8 mouse cellular contexts compared by ENCODE assay signal in the genomic region with DNA sequence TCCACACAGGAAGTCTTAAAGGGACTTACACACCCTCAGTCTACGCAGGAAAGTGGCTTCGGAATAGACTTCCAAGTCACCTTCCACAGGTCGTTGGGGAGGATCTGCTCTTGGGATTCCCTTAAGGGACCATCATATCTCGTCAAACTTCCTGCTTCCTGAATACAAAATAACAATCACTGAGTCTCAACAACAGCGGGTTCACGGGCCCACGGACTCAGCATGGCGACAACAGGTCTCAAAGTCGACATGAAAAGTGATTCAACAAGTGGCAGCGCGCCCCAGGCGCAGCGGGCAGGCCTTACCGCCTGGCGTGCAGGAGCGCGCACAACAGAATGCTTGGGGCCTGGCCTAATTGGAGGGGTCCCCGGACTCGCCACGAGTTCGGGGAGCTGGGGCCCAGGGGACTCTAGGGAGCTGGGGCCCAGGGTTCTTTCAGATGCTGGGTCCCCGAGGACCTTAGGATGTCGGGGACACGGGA. TPM values are rescaled to one million over a fixed set of nuclear protein-coding genes. Genes with fewer than 3 reads are reported as not detected.
DNase-seq lines count a peak whose midpoint lies in the region; ATAC-seq and TF ChIP-seq lines count a peak whose summit lies in the region.

No protein-coding gene starts in this region.

- H3K4me2 ChIP-seq in forebrain, embryonic 15.5 days (replicated peaks), result peak overlapping the region; percentile 78
- peak overlapping the region; percentile 94 for H3K4me2 ChIP-seq in hindbrain, embryonic 13.5 days
- peak overlapping the region; percentile 75 for H3K4me2 ChIP-seq in limb, embryonic 11.5 days (ENCODE audit: low read depth, severe bottlenecking)
- peak overlapping the region; percentile 86 for H3K4me2 ChIP-seq in stomach, postnatal 0 days (replicated peaks; ENCODE audit: low read depth)

- H3K9me3 ChIP-seq in forebrain, embryonic 15.5 days, result no peaks in the 10 kb centered on the region
- H3K9me3 ChIP-seq in hindbrain, embryonic 13.5 days, result no peaks in the 10 kb centered on the region
- H3K9me3 ChIP-seq in limb, embryonic 11.5 days (ENCODE audit: control insufficient read depth, low read length), result no peaks in the 10 kb centered on the region
- no peaks in the 10 kb centered on the region for H3K9me3 ChIP-seq in midbrain, embryonic 10.5 days (replicated peaks)
- no peaks in the 10 kb centered on the region for H3K9me3 ChIP-seq in stomach, postnatal 0 days (ENCODE audit: control insufficient read depth, low read length)

- peak; percentile 32 for DNase-seq in left cerebral cortex, adult 11 months (ENCODE audit: low spot score)
- DNase-seq in left cerebral cortex, postnatal 36 days (ENCODE audit: low spot score in 2 of 2), result no peak
- DNase-seq in limb, embryonic 11.5 days (ENCODE audit: low spot score), result peak; percentile 76
- no peak for DNase-seq in midbrain, embryonic 10.5 days (ENCODE audit: low spot score)
- peak; percentile 70 for DNase-seq in stomach, postnatal 0 days (ENCODE audit: low spot score)

- no peak for TF ChIP-seq CTCF in bone marrow, adult 2 months (IDR thresholded peaks at IDR 0.05; ENCODE audit: control insufficient read depth, insufficient read depth, low read length)
- TF ChIP-seq CTCF in stomach, postnatal 0 days (IDR thresholded peaks at IDR 0.05; ENCODE audit: low read depth), result no peak

- no peak for ATAC-seq in forebrain, embryonic 15.5 days (replicated peaks)
- ATAC-seq in hindbrain, embryonic 13.5 days (ENCODE audit: low FRiP score), result no peak
- no peak for ATAC-seq in limb, embryonic 11.5 days (ENCODE audit: insufficient number of reproducible peaks, low FRiP score, low TSS enrichment, low read depth)
- peak; percentile 16 for ATAC-seq in stomach, postnatal 0 days (ENCODE audit: low FRiP score, low TSS enrichment)

- TF ChIP-seq POLR2A in bone marrow, adult 2 months (IDR thresholded peaks at IDR 0.05; ENCODE audit: borderline replicate concordance, control insufficient read depth, low read depth, low read length), result 0 out of 2 replicates have a peak, but pooled peaks have one; percentile 5

- no peaks in the 10 kb centered on the region for H3K36me3 ChIP-seq in forebrain, embryonic 15.5 days
- H3K36me3 ChIP-seq in hindbrain, embryonic 13.5 days, result no peaks in the 10 kb centered on the region
- no peaks in the 10 kb centered on the region for H3K36me3 ChIP-seq in limb, embryonic 11.5 days (ENCODE audit: control insufficient read depth, insufficient read depth, low read length)
- H3K36me3 ChIP-seq in midbrain, embryonic 10.5 days, result peaks cover 6% of the 10 kb centered on the region; the same call in 1 of the 2 replicates
- H3K36me3 ChIP-seq in stomach, postnatal 0 days (ENCODE audit: control insufficient read depth, insufficient read depth, low read length), result no peaks in the 10 kb centered on the region

- peak overlapping the region; percentile 75 for H3K9ac ChIP-seq in forebrain, embryonic 15.5 days (replicated peaks)
- peak overlapping the region; percentile 80 for H3K9ac ChIP-seq in hindbrain, embryonic 13.5 days
- peak overlapping the region; percentile 85 for H3K9ac ChIP-seq in limb, embryonic 11.5 days (ENCODE audit: low read length)
- H3K9ac ChIP-seq in stomach, postnatal 0 days (ENCODE audit: low read length), result peak overlapping the region; percentile 80

- H3K27ac ChIP-seq in bone marrow, adult 2 months (ENCODE audit: control insufficient read depth, insufficient read depth, low read depth, low read length, poor library complexity), result peak overlapping the region; percentile 97
- peak overlapping the region; percentile 92 for H3K27ac ChIP-seq in forebrain, embryonic 15.5 days (replicated peaks)
- H3K27ac ChIP-seq in hindbrain, embryonic 13.5 days, result peak overlapping the region; percentile 91
- H3K27ac ChIP-seq in limb, embryonic 11.5 days (replicated peaks; ENCODE audit: low read depth, low read length), result peak overlapping the region; percentile 77
- peak overlapping the region; percentile 92 for H3K27ac ChIP-seq in midbrain, embryonic 10.5 days (replicated peaks)
- peak overlapping the region; percentile 95 for H3K27ac ChIP-seq in stomach, postnatal 0 days (replicated peaks)

- H3K4me3 ChIP-seq in bone marrow, adult 2 months (replicated peaks; ENCODE audit: control insufficient read depth, low read depth, low read length), result peak overlapping the region; percentile 98
- peak overlapping the region; percentile 85 for H3K4me3 ChIP-seq in forebrain, embryonic 15.5 days
- H3K4me3 ChIP-seq in hindbrain, embryonic 13.5 days, result peak overlapping the region; percentile 65
- peak overlapping the region; percentile 88 for H3K4me3 ChIP-seq in limb, embryonic 11.5 days (ENCODE audit: low read depth, low read length)
- peak overlapping the region; percentile 91 for H3K4me3 ChIP-seq in midbrain, embryonic 10.5 days
- H3K4me3 ChIP-seq in stomach, postnatal 0 days (ENCODE audit: low read depth, low read length), result peak overlapping the region; percentile 79

- peaks cover 9% of the 10 kb centered on the region for H3K4me1 ChIP-seq in bone marrow, adult 2 months (ENCODE audit: control insufficient read depth, insufficient read depth, low read length)
- H3K4me1 ChIP-seq in forebrain, embryonic 15.5 days, result peaks cover 20% of the 10 kb centered on the region
- peaks cover 25% of the 10 kb centered on the region for H3K4me1 ChIP-seq in hindbrain, embryonic 13.5 days (replicated peaks)
- peaks cover 3% of the 10 kb centered on the region; the same call in 1 of the 2 replicates for H3K4me1 ChIP-seq in limb, embryonic 11.5 days (ENCODE audit: control insufficient read depth, insufficient read depth, low read length)
- peaks cover 33% of the 10 kb centered on the region for H3K4me1 ChIP-seq in midbrain, embryonic 10.5 days
- H3K4me1 ChIP-seq in stomach, postnatal 0 days (replicated peaks; ENCODE audit: control insufficient read depth, insufficient read depth), result peaks cover 5% of the 10 kb centered on the region; the same call in 1 of the 2 replicates

- intact Hi-C loops in left cerebral cortex, postnatal 36 days (cut with DNase I), result loop anchor here (1.0 kb wide), 1 partner anchor 28 kb away; no protein-coding TSS in a partner anchor

- H3K27me3 ChIP-seq in forebrain, embryonic 15.5 days, result no peaks in the 10 kb centered on the region
- H3K27me3 ChIP-seq in hindbrain, embryonic 13.5 days, result no peaks in the 10 kb centered on the region
- no peaks in the 10 kb centered on the region for H3K27me3 ChIP-seq in limb, embryonic 11.5 days (ENCODE audit: control insufficient read depth, insufficient read depth, low read length)
- no peaks in the 10 kb centered on the region for H3K27me3 ChIP-seq in midbrain, embryonic 10.5 days (ENCODE audit: low read depth, poor library complexity, severe bottlenecking)
- H3K27me3 ChIP-seq in stomach, postnatal 0 days (ENCODE audit: control insufficient read depth, insufficient read depth, low read length), result no peaks in the 10 kb centered on the region

- TF ChIP-seq EP300 in stomach, postnatal 0 days (optimal IDR thresholded peaks at IDR 0.05), result no peak

- under 1% methylated on average over 24 of the region's 24 CpGs for WGBS in bone marrow, adult 2 months
- WGBS in forebrain, embryonic 15.5 days, result under 1% methylated on average over 24 of the region's 24 CpGs
- WGBS in hindbrain, embryonic 13.5 days, result under 1% methylated on average over 24 of the region's 24 CpGs
- under 1% methylated on average over 24 of the region's 24 CpGs for WGBS in limb, embryonic 11.5 days
- under 1% methylated on average over 24 of the region's 24 CpGs for WGBS in midbrain, embryonic 10.5 days
- WGBS in stomach, postnatal 0 days, result under 1% methylated on average over 24 of the region's 24 CpGs

RNA-seq across cellular contexts. Expression of gene Fam53a, which starts 0.6 kb away (rescaled TPM):
- 10 to 100 TPM; 24.6 to 28.6 TPM for total RNA-seq in left cerebral cortex, postnatal 36 days (2021)
- polyA plus RNA-seq in bone marrow, adult 2 months (2011; ENCODE audit: insufficient read depth, insufficient read length, low replicate concordance, missing spikeins), result 6.6 and 11.1 TPM in 2 replicates
- 44.0 and 47.8 TPM in 2 replicates for polyA plus RNA-seq in forebrain, embryonic 15.5 days (2015; fragmentation: Nextera tagmentation; extraction: Ambion mirVana)
- polyA plus RNA-seq in hindbrain, embryonic 13.5 days (2015; fragmentation: Nextera tagmentation; extraction: Ambion mirVana), result 35.8 and 37.2 TPM in 2 replicates
- 74.5 and 74.8 TPM in 2 replicates for polyA plus RNA-seq in limb, embryonic 11.5 days (2014; fragmentation: Nextera tagmentation; extraction: Ambion mirVana)
- polyA plus RNA-seq in midbrain, embryonic 10.5 days (2016; fragmentation: Nextera tagmentation; extraction: Ambion mirVana), result 63.9 and 70.4 TPM in 2 replicates
- polyA plus RNA-seq in stomach, postnatal 0 days (2015; fragmentation: Nextera tagmentation; extraction: Ambion mirVana), result 44.9 and 45.0 TPM in 2 replicates

RNA-seq across cellular contexts. Expression of gene Gm9903, which starts 0.9 kb away (rescaled TPM):
- total RNA-seq in left cerebral cortex, postnatal 36 days (2021), result 1 to 10 TPM in 1 of 2 experiments, under 1 TPM in 1; 0.64 to 1.7 TPM
- not detected in 2 replicates for polyA plus RNA-seq in bone marrow, adult 2 months (2011; ENCODE audit: insufficient read depth, insufficient read length, low replicate concordance, missing spikeins)
- 0.60 and 0.75 TPM in 2 replicates for polyA plus RNA-seq in forebrain, embryonic 15.5 days (2015; fragmentation: Nextera tagmentation; extraction: Ambion mirVana)
- polyA plus RNA-seq in hindbrain, embryonic 13.5 days (2015; fragmentation: Nextera tagmentation; extraction: Ambion mirVana), result 0.86 and 0.87 TPM in 2 replicates
- 0.21 and 0.45 TPM in 2 replicates for polyA plus RNA-seq in limb, embryonic 11.5 days (2014; fragmentation: Nextera tagmentation; extraction: Ambion mirVana)
- 0.27 and 0.71 TPM in 2 replicates for polyA plus RNA-seq in midbrain, embryonic 10.5 days (2016; fragmentation: Nextera tagmentation; extraction: Ambion mirVana)
- 0.25 and 0.42 TPM in 2 replicates for polyA plus RNA-seq in stomach, postnatal 0 days (2015; fragmentation: Nextera tagmentation; extraction: Ambion mirVana)

RNA-seq across cellular contexts. Expression of gene Slbp, which starts 23.5 kb away (rescaled TPM):
- 10 to 100 TPM; 22.5 to 26.4 TPM for total RNA-seq in left cerebral cortex, postnatal 36 days (2021)
- polyA plus RNA-seq in bone marrow, adult 2 months (2011; ENCODE audit: insufficient read depth, insufficient read length, low replicate concordance, missing spikeins), result 194 and 275 TPM in 2 replicates
- polyA plus RNA-seq in forebrain, embryonic 15.5 days (2015; fragmentation: Nextera tagmentation; extraction: Ambion mirVana), result 129 and 141 TPM in 2 replicates
- polyA plus RNA-seq in hindbrain, embryonic 13.5 days (2015; fragmentation: Nextera tagmentation; extraction: Ambion mirVana), result 126 and 130 TPM in 2 replicates
- 336 and 338 TPM in 2 replicates for polyA plus RNA-seq in limb, embryonic 11.5 days (2014; fragmentation: Nextera tagmentation; extraction: Ambion mirVana)
- polyA plus RNA-seq in midbrain, embryonic 10.5 days (2016; fragmentation: Nextera tagmentation; extraction: Ambion mirVana), result 309 and 347 TPM in 2 replicates
- polyA plus RNA-seq in stomach, postnatal 0 days (2015; fragmentation: Nextera tagmentation; extraction: Ambion mirVana), result 84.0 and 87.3 TPM in 2 replicates

RNA-seq across cellular contexts. Expression of gene Tacc3, which starts 29.1 kb away (rescaled TPM):
- 1 to 10 TPM; 6.0 to 6.1 TPM for total RNA-seq in left cerebral cortex, postnatal 36 days (2021)
- 237 and 249 TPM in 2 replicates for polyA plus RNA-seq in bone marrow, adult 2 months (2011; ENCODE audit: insufficient read depth, insufficient read length, low replicate concordance, missing spikeins)
- polyA plus RNA-seq in forebrain, embryonic 15.5 days (2015; fragmentation: Nextera tagmentation; extraction: Ambion mirVana), result 91.5 and 98.2 TPM in 2 replicates
- 48.8 and 57.0 TPM in 2 replicates for polyA plus RNA-seq in hindbrain, embryonic 13.5 days (2015; fragmentation: Nextera tagmentation; extraction: Ambion mirVana)
- polyA plus RNA-seq in limb, embryonic 11.5 days (2014; fragmentation: Nextera tagmentation; extraction: Ambion mirVana), result 316 and 328 TPM in 2 replicates
- 317 and 336 TPM in 2 replicates for polyA plus RNA-seq in midbrain, embryonic 10.5 days (2016; fragmentation: Nextera tagmentation; extraction: Ambion mirVana)
- 33.8 and 44.0 TPM in 2 replicates for polyA plus RNA-seq in stomach, postnatal 0 days (2015; fragmentation: Nextera tagmentation; extraction: Ambion mirVana)

RNA-seq across cellular contexts. Expression of gene Tmem129, which starts 29.4 kb away (rescaled TPM):
- 10 to 100 TPM; 24.4 to 27.5 TPM for total RNA-seq in left cerebral cortex, postnatal 36 days (2021)
- 8.4 and 9.7 TPM in 2 replicates for polyA plus RNA-seq in bone marrow, adult 2 months (2011; ENCODE audit: insufficient read depth, insufficient read length, low replicate concordance, missing spikeins)
- polyA plus RNA-seq in forebrain, embryonic 15.5 days (2015; fragmentation: Nextera tagmentation; extraction: Ambion mirVana), result 31.0 and 35.0 TPM in 2 replicates
- polyA plus RNA-seq in hindbrain, embryonic 13.5 days (2015; fragmentation: Nextera tagmentation; extraction: Ambion mirVana), result 28.2 and 28.7 TPM in 2 replicates
- 41.7 and 43.4 TPM in 2 replicates for polyA plus RNA-seq in limb, embryonic 11.5 days (2014; fragmentation: Nextera tagmentation; extraction: Ambion mirVana)
- 38.2 and 46.0 TPM in 2 replicates for polyA plus RNA-seq in midbrain, embryonic 10.5 days (2016; fragmentation: Nextera tagmentation; extraction: Ambion mirVana)
- 16.7 and 17.4 TPM in 2 replicates for polyA plus RNA-seq in stomach, postnatal 0 days (2015; fragmentation: Nextera tagmentation; extraction: Ambion mirVana)

Comparison
In these comparisons a context has a peak if more than half of its experiments do, and no peak if none do; other contexts are left out.
1. DNase-seq: peak in left cerebral cortex, adult 11 months (single experiment), limb, embryonic 11.5 days (single experiment) and stomach, postnatal 0 days (single experiment); none in left cerebral cortex, postnatal 36 days (0 of 2) and midbrain, embryonic 10.5 days (single experiment).
2. Peak in every context shown above with its lines, with median percentiles within 50 percentile points of each other: H3K27ac ChIP-seq, H3K4me3 ChIP-seq, H3K4me2 ChIP-seq and H3K9ac ChIP-seq.